Mouse (Mus musculus): ENCODE results near the gene Stpg1.

The Stpg1 gene

DNA sequence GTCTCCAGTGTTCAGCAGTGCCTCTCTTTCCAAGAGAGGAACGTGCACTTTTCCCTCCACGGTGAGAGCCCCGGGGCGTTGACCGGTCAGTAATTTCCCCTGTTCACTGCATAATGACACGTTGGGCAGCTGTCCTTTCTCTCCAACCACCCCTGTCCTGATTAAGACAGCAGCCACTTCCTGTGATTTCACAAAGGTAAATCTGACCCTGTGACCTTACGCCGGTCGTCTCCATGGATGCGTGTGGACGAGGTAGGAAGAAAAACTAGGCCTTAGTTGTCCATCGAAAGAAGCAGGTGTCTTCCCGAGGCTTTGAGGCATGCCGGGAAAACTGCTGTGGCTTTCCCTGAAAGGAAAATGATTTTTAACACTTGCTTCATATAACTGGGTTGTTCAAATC lies 20.3 kb downstream of the Stpg1 start:
- DNase-seq: no peak

DNA sequence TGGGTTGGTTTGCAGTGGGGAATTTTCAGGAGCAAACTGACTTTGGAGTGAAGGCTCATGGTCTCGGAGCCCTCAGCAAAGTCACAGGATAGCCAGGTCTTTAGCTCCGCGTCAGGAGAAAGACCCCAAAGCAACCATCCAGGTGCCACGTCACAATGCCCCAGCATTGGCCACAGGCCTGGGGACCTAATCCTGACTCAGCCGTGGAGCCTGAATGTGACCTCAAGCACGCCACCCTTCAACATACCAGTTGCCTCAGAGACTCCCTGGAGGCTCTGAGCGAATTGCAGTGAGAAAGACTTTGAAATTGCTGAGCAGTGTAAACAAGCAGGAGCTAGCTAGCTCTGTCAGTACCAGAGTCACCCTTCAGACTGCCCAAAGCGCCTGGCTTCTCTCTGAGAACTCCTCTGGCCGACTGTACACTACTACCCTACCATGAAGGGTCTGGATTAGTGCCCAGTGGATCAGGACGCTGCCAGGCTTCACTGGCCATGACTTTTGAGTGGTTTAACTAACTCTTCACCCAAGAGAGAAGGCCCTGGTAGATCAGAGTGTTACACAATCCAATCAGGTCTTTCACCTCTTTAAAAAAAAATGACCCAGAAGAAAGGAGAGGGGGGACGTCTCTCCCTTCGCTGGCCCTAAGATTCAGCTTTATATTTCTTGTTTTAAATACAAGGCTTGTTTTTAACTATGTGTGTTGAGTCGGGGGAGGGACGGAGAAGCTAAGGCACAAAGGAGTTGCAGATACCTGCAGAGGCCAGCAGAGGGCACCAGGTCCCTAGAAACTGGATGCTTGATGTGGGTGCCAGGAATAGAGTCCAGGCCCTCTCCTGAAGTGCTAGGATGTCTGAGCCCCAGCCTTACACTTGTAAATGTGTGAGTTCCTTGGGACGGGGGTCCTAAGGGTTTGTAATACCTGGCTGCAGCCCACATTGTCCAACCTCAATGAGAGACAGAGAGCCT lies 22.0 kb downstream of the Stpg1 start:
- DNase-seq: peak; percentile 42 to 63

DNA sequence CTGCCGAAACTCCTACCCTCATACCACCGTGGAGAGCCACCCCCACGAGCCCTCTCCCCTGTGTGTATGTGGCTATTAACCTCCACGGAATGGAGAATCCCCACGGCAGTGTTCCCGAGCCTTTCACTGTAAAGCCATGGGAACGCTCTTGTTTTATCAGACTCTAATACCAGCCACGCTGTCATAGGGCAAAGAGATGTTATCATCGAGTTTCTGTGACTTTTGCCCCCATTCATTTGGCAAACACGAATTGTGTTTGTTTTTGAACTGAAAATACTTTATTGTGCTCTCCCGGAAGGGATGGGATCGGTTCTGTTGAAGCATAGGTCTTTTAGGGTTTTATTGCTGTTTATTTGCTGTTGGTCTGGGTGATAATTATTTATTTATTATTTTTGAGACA lies 23.5 kb downstream of the Stpg1 start:
- DNase-seq: no peak

DNA sequence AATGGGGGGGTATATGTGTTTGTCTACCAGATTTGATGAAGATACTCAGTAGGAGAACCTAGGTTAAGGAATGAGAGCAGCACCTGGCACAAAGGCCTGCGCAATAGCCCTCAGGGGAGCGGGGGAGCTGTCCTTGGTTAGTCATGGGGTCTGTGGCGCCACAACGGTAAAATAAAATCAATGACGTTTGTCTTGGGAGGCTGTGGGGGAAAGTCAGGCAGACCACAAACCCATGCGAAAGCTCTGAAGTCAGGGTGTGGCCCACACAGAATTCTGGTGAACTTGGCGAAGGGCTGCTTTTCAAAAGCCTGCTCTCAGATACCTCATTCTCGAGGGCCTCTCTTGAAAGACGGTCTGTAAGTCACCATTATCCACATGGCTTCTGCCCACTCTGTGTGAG lies 25.8 kb downstream of the Stpg1 start:
- DNase-seq: no peak

DNA sequence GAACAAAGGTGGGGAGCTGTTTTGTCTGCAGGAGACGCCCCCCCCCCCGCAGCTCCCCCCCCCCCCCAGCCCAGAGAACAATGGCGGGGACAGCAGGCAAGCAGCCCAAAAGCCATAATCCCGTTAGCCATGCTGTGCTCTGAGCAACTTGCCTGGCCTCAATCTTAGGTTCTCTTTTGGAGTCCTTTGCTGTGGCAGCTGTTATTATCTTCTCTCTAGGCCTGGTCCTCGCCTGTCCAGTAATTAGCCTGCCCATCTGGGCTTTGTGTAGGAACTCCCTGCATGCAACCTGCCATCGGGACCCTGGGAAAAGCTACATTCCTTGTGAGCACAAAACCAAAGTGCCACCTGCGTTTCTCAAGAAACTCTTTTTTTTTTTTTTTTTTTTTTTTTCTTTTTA lies 29.3 kb downstream of the Stpg1 start:
- DNase-seq: no peak

DNA sequence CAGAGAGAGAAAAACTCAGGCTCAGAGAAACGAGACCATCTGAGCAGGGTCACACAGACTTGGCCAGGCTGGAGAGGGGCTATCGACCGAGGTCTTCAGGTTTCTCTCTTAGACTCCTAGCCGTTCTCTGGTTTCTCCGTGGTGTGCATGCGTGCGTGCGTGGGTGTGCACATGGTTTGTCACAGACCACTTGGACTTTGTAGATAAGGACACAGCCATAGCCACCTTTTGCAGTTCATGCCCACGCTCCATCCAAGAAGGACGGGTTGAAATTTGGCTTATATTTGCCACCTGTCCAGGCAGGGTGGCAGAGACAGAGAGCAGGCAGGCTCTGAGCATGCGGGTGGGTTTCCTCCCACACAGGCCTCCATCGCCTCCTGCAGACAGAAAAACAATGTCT lies 30.5 kb downstream of the Stpg1 start:
- DNase-seq: no peak

DNA sequence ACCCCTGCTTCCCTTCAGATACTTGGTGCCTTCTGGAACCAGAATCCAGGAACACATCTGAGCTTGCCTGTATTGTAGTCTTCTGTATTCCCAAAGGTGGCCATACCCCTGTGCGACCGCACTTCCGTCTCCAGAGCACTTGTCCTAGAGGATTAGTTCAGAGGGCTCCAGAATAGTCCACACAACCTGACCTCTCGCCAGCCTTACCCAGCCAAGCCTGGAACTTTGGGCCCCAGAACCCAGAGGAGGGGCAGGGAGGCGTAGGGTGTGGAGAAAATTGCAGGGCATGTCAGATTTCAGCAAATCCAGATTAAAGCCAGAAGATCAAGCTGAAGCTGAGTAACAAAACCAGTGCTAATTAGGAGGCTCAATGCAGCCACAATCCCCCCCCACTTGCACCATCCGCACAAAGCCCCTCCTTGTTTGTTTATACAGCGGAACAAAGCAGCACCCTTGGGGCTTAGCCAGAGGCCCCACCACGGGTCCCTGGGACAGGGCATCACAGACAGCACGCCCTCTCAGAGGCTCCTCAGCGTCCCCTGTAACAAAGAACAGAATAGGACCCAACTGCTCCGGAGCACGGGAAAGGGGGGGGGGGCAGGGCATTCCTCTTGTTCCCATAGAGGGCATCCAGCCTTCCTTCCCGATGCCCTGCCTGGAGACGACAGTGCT lies 31.6 kb downstream of the Stpg1 start:
- DNase-seq: no peak

DNA sequence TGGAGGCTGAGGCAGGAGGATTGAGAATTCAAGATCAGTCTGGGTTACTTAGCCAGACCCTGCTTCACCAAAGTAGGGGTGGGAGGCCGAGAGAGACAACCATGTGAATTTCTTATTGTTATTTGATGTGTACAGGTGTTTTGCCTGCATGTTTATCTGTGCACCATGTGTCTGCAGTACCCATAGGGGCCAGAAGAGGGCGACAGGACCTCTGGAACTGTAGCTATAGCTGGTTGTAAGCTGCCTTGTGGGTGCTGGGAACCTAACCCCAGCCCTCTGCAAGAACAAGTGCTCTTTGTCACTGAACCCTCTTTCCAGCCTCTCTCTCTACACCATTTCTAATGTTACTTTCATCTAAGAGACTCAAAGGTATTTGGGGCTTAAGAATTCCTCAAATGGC lies 35.7 kb downstream of the Stpg1 start:
- no peak for DNase-seq

DNA sequence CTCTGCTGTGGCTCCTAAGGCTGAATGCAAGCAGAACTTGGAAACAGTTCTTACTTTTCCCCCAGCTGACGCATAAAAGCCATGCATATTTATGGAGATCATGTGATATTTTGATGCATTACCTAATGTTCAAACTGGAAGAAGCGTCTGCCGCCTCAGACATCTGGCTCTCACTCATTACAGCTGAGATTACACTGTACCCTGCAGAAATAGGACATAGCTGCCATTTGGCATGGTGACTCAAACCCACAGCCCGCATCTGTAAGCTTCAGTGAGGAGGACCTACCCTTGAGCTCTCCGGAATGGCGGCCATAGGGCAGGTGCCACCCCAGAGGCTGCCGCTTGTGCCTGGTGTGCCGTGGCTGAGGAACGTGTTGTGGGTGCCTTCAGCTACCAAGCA lies 36.6 kb downstream of the Stpg1 start:
- DNase-seq: no peak

DNA sequence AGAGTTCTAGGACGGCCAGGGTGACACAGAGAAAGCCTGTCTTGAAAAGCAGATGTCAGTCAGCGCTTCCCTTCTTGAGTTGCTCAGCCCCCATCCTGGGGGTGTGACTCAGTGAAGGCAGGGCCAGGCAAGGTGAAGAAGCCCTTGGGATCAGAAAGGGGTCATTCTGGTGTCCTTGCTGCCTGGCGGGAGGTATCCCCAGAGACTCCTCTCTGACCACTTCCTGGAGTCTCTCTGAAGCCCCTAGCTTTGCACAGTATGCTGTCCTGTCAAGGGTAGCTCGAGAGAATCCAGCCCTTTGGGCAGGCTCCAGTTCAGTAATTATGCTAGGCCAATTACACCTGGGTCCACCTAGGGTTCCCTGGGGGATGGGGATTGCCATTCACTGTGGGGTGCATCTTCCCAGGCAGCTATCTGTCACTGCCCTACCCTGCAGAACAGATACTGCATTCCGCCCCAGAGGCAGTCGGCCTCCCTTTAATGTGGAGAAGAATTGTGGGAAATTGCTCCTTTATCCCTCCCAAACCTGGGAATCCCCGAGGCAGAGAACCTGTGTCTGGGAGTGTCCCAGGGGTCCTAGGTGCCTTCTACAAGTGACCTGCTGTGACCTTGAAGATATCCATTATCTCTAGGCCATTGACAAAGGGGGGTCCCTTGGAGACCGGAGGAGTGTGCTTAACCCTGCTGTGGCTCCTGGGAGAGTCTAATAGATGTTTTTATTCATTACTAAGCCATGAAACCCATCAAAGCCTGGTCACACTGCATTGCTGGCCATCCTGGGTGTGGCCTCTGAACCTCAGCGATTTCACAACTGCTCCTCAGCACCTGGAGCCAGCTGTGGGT lies 37.4 kb downstream of the Stpg1 start:
- no peak for DNase-seq

DNA sequence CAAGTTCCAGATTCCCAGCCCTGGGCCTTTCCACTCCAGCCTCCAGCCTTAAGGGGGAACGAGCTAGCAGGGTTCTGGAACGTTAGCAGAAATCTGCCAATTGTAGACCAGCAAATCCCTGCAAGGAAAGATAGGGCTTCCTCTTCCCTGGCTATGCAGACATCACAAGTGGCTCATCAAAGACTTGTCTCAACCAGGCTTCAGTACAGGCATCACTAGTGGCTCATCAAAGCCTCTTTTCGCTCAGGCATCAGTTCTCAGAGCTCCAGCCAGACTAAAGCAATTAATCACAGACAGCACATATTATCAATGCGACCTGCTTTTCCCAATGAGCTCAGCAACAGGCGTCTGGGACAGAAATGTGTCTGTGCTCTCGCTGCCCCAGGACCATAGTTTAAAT lies 38.4 kb downstream of the Stpg1 start:
- DNase-seq: no peak

DNA sequence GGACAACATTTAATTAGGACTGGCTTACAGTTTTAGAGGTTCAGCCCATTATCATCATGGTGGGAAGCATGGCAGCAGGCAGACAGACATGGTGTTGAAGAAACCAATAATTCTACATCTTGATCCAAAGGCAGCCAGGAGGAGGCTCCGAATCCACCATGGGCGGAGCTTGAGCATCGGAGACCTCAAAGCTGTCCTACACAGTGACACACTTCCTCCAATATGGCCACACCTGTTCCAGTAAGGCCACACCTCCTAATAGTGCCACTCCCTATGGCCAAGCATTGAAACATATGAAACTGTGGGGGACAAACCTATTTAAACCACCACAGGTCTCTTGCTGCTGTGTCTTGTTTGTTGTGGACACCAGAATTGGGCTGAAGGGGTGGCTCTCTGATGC lies 40.4 kb downstream of the Stpg1 start:
- no peak for DNase-seq

DNA sequence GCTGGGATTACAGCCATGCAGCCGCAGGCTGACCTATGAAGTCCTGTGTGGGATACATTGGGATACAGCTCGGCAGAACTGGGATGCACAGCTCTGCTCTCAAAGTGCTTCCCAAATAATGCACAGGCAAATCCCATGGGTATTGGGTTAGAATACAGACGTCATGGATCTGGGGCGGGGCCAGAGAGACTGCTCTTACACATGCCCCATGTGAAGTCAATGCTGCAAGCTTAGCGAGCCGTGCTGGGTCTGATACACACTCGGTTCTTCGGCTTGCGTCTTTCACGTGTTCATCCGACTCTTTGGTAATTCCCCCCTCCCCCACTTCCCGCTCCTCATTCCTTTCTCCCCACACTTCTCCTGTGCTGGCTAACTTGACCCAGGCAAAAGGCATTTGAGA lies 44.5 kb downstream of the Stpg1 start:
- DNase-seq: no peak

DNA sequence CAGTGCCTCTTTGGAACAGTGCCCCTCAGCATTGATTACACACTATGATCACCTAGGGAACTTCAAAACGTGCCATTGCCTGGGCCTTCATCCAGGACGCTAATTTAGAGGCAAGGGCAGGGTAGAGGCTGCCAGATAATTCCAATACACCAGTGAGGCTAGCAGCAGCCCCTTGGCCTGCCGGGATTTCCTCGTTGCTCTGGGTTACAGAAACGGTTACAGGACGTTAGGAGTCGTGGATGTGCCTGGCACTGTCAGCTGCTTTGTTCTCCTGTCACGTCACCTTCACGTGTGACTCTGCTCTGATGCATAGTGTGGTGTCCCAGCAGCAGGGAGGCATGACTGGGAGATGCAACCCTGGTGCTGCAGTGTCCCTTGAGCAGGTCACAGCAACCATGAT lies 45.5 kb downstream of the Stpg1 start:
- DNase-seq: no peak

DNA sequence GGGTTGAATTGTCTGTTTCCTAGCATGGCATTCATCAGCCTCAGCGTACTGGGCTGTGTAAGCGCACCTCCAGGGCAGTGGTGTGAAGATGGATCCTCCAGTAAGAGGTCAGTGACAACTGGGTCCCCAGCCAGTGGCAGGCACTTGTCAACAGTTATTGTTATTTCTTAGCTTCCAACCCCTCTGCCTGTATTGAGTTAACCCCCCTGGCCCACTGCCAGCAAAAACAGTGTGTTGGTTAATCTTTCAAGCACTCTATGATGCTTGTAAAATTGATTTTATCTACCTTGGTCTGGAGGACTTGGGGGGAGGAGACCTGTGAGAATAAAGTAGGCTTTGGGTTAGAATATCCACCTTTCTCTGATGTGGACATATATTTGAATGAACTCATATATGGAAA lies 49.7 kb downstream of the Stpg1 start:
- no peak for DNase-seq

DNA sequence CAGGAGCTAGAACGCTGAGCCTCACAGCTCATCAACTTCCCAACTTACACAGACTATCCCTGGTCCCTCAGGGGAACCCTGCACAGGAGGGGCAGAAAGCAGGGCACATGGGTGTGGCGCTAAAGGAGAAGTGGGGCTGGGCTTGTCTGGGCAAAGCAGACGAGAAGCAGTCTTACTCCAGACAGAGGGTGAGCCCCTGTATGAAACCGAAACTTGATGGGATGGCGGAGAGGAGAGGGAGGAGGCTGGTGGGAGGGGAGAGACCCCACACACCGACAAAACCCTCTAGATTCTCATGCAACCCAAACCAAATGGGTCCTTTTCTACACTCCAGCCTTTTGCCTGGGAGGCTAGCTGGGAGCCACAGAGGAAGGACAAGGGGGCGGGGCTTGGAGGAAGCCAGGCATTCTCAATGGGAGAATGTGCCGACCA lies 50.5 kb downstream of the Stpg1 start:
- DNase-seq: no peak

DNA sequence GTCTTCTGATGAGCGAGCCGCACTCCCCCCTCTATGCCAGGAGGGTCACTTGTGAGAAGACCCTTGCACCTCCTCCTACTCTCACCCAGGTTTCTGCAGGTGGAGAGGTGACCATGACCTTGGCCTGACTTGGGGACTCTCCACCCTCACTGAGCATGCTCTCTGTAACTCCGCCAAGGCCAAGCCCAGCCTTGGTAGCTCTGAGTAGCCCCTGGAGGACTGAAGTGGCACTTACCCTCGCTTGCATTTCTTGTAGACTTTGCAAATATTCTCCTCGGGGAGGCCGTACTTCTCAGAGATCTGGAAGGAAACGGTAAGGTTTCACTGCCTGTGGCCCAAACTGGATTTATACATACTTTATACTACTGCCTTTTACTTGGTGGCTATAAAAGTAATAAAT lies 51.4 kb downstream of the Stpg1 start:
- DNase-seq: no peak

DNA sequence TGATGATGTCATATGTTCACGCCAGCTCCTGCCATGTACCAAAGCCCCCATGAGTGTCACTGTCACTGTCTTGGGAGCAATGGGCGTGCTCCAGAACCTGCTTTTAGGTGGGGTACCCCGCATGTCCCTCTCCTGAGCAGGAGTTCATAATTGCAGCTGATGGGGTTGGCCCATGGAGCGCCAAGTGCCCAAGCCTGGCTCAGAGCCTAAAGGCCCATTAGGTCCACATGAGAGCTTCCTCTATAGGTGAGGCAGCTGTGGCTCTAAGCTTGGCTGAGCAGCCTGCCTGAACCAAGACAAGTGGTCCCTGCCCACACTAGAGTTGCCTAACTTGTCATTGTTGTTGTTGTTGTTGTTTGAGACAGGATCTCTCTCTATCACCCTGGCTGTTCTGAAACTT lies 52.2 kb downstream of the Stpg1 start:
- DNase-seq: no peak

DNA sequence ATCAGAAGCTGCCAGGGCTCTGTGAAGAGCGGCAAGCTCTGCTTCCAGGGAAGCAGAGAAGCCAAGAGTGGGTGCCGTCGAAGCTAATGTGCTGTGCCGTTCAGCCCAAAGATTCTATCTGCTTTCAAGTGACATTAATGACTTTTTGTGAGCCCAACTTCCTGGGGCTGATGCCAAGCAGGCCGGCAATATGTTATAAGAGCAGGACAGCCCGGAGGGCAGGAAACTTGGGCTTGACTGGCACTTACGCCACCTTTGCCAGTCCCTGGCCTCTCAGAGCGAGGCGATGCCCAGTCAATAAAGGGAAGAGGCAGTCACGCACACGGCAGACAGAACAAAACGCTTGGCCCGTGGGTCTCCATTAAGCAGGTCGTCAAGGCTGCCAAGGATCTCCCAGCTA lies 53.0 kb downstream of the Stpg1 start:
- no peak for DNase-seq

DNA sequence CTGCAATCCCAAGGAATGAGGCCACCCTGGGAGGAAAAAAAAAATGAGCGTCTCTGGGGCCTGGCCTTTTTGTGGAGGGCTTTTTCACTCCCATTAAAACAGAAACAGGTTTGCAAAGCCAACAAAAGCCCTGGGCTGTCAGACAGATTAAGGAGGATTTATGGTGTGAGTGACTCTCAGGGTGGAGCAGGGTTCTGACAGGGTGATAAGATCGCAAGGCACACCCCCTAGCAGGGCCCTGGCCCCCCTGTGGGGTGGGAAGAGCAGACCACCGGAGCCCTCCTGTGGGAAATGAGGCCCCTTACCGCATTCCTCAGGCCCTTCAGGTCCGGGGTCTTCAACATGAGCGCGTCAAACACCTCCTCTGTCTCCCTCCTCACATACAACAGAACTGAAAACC lies 53.5 kb downstream of the Stpg1 start:
- no peak for DNase-seq

DNA sequence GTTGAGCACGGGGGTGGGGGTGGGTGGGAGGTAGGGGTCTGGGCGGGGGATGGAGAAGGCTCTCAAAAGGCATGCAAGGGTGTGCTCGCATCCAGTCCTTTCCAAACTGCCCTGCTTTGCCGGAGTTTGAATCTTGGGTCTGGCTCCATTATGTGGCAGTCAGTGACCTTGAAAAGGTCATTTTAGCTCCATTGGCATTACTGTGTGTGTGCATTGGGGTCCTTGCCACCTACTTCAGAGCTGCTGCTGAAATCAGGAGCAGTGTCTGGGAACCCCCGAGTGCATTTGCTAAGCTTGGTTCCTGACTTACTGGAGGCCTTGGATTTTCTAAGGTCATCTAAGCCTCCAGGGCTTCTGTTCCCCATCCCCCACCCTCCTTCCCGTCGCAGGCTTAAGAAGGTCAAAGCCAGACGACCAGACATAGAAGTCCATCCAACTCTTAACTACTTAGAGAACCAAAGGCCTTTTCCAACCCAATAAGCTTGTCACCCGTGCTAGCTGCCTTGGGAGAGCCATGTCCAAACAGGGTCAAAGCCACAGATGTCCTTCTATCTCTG lies 54.0 kb downstream of the Stpg1 start:
- no peak for DNase-seq

DNA sequence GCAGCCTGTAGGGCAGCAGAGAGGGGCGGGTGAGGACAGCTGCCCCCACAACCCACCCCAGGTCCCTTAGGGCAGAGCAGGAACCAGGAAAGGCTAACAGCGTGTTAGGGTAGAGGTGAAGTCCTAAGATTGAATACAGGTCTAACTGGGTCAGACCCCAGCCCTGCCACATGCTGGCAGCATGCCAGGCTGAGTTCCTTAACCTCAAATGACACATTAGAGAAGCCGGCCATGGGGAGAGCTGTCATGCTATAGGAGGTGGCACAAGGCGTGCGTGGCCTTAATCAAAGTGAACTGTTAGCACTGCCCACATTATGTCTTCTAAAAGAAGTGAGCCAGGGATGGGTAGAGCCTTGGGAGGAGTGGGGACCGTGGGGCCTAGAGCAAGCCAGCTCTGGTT lies 54.7 kb downstream of the Stpg1 start:
- no peak for DNase-seq

DNA sequence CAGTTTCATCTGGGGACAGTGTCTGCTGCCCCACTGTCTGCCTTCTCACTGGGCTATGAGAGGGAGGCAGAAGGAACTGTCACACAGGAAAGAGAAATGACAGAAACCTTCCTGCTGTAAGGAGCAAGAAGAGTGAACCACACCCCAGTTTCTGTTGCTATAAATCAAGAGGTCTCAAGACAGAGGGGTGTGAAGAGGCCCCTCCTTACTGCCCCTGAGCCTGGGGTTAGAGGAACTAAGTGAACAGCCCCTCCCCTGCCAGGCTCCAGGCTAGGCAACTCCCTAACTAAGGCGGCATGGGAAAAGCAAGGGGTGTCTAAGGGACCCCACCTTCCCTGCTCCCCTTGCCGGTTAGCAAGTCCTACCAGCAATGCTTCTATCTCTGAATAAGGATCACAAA lies 69.2 kb downstream of the Stpg1 start:
- DNase-seq: no peak
